Comparison of ENCODE assay signal across 30 mouse cellular contexts in the genomic region with DNA sequence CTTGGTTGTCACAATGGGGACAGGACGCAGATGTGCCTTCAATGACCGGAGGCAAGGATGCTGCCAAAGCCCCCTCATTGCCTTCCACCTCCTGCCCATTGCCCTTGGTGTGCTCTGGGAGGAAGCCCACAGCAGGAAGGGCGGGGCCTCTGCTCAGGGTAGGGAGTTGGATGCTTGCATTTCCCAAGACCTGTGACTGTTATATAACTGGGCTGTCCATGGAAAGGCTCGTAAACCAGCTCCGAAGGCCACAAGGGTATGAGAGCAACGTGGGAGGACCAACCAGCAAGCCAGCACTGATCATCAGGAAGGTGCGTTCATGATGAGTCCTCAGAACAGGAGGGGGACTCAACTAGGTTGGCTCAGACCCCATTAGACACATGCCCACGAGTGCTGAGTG. TPM values are rescaled to one million over a fixed set of nuclear protein-coding genes. Genes with fewer than 3 reads are reported as not detected.
"Had no signal": no experiment of that assay in that cellular context is flagged by ENCODE, and none has a peak within 500 bp of the region (broad histone marks: within the 10 kb centered on the region; RNA-seq: fewer than 3 reads in every experiment).

No protein-coding gene starts in this region.

- H3K9ac ChIP-seq: heart, embryonic 12.5 days; hindbrain, embryonic 12.5 days; hindbrain, embryonic 14.5 days; intestine, embryonic 15.5 days; limb, embryonic 12.5 days; liver, embryonic 13.5 days; liver, embryonic 15.5 days had no signal

- H3K27ac ChIP-seq: heart, embryonic 10.5 days; hindbrain, embryonic 10.5 days; hindbrain, embryonic 12.5 days; hindbrain, embryonic 14.5 days; intestine, embryonic 15.5 days; layer of hippocampus, adult 2 months; left cerebral cortex, adult 2 months; limb, embryonic 10.5 days; limb, embryonic 12.5 days; liver, embryonic 13.5 days; liver, embryonic 15.5 days had no signal

- DNase-seq: heart, postnatal 10 days; heart, postnatal 4 days; kidney, adult 18-20 months; kidney, adult 8-10 months; kidney, postnatal 10 days; kidney, postnatal 25 days; kidney, postnatal 4 days; liver; liver, embryonic 13.5 days had no signal

- H3K4me1 ChIP-seq: intestine, embryonic 15.5 days; limb, embryonic 10.5 days; liver, embryonic 13.5 days; liver, embryonic 15.5 days had no signal

- H3K36me3 ChIP-seq: heart, embryonic 10.5 days; heart, embryonic 12.5 days; hindbrain, embryonic 10.5 days; hindbrain, embryonic 12.5 days; intestine, embryonic 15.5 days; limb, embryonic 10.5 days; limb, embryonic 12.5 days; liver, embryonic 13.5 days; liver, embryonic 15.5 days had no signal

- H3K4me3 ChIP-seq: heart, embryonic 10.5 days; heart, embryonic 12.5 days; hindbrain, embryonic 10.5 days; hindbrain, embryonic 12.5 days; intestine, embryonic 15.5 days; layer of hippocampus, adult 2 months; left cerebral cortex, adult 2 months; limb, embryonic 10.5 days; limb, embryonic 12.5 days; liver, embryonic 13.5 days; liver, embryonic 15.5 days had no signal

- H3K27me3 ChIP-seq: heart, embryonic 12.5 days; hindbrain, embryonic 12.5 days; intestine, embryonic 15.5 days; limb, embryonic 12.5 days had no signal

RNA-seq across cellular contexts. Expression of gene 9330161L09Rik, which starts 46.8 kb away (rescaled TPM):
- polyA plus RNA-seq: hindbrain, embryonic 10.5 days; intestine, postnatal 0 days; kidney, embryonic 16.5 days; liver, embryonic 13.5 days had no signal

RNA-seq across cellular contexts. Expression of gene Fam181a, which starts 50.0 kb away (rescaled TPM):
- total RNA-seq: gastrocnemius, postnatal 4 days; granulocyte monocyte progenitor cell, adult 5-6 weeks; heart, adult 18-20 months; heart, postnatal 10 days; heart, postnatal 25 days; heart, postnatal 4 days had no signal
- polyA plus RNA-seq: heart, embryonic 10.5 days; heart, embryonic 16.5 days; inflammation-experienced regulatory T-cells, adult 6 months; intestine, postnatal 0 days; kidney, embryonic 14.5 days; kidney, embryonic 16.5 days; limb, embryonic 10.5 days; liver, embryonic 11.5 days; liver, embryonic 13.5 days; liver, embryonic 15.5 days had no signal
